Mouse (Mus musculus) WW6 (cell line): ENCODE measurements around the gene 4930519G04Rik.
"Not testable (repeated sequence)": the region's sequence is repeated elsewhere in the genome, so short reads cannot be mapped to it uniquely, and the experiment has no call there.

Source experiments
- DNase-seq: peaks from one replicate; pipeline ENCODE4 v3.0.0-alpha.2; 2013; ENCODE audit warnings: low read depth, low spot score

The 4930519G04Rik gene

DNA sequence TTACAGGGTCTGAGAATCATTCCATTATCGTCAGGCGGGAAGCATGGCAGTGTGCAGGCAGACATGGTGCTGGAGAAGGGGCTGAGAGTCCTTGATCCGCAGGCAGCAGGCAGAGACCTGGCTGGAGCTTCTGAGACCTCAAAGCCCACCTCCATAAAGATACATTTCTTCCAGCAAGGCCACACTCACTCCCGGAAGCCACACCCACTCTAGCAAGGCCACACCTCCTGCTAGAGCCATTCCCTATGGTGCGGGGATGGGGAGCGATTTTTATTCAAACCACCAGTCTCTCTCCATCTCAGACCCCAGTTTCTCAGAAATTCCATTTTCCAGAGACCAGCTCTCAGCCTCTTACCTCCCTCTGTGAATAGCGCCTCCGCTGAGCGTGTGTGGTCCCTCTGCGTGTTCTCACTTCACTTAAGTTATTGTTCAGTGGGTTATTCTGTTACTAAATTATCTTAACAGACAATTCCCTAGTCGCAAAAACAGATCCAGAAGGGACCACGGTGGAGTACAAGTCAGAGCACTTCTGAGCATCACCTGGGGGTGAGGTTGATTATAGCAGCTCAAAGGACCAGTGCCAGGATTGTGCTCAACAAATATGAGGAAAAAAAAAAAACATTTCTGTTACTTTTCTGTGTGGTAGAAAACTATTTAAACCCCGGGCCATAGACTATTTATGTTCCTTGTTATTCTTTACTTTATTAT is 55.3 kb downstream of the 4930519G04Rik start:
- no peak for DNase-seq

DNA sequence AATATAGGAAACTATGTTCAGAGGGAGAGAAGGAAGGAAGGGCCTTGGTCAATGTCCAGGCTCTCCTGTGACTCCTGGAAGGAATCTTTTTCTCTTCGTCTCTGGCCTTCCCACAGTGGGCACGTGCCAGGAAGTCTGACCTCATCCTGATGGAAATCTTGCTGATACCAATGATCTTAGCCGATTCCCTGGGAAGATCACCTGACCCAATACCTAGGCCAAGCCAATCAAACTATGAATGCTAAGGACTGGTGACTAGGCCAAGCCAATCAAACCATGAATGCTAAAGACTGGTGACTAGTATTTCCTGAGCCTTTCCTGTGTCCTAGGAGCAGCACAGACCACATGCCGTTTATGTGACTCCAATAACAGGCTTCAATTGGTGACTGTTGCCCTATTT is 60.2 kb downstream of the 4930519G04Rik start:
- DNase-seq: no peak

DNA sequence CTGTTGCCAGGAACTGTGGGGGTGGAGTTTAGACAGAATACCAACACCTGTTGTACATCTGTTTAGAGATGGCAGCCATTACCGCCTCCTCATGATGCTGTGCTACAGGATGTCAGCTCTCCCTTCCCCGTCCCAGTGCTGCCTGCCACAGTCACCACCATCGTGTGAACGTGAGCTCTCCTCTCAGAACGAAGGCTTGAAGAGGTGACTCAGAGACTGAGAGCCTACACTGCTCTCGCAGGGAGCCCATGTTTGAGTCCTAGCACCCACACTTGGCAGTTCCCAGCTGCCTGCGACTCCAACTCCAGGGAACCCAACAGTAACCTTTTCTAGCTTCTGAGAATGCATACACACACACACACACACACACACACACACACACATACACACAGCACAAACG is 61.4 kb downstream of the 4930519G04Rik start:
- DNase-seq: no peak

DNA sequence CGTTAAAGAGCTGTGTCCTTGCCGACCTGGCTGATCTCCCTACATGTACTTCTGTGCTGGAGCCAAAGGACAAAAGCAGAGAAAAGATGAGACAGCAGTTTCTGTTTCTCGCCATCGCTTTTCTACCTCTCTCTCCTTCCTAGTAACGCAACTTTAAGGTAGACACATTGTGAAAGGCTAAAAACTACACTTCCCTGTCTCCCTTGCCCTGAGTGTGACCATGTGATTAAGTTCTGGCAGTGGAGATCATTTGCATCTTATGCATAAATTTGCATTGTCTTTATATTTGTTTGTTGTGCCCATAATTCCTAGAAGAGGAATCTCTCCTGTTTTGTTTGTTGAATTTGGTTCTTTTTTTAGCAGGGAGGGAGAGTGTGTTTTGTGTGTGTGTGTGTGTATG is 62.4 kb downstream of the 4930519G04Rik start:
- no peak for DNase-seq

- no peak for DNase-seq
These were observed 63.3 kb downstream of the 4930519G04Rik start for GRCm38 (mm10) chr5:114916777-114917176.

- DNase-seq: not testable (repeated sequence)
These were observed 63.9 kb downstream of the 4930519G04Rik start for GRCm38 (mm10) chr5:114917357-114917756.

- DNase-seq: no peak
These were observed 68.3 kb downstream of the 4930519G04Rik start for GRCm38 (mm10) chr5:114921551-114922365.

GRCm38 (mm10) chr5:114922366-114922731 is 68.9 kb downstream of the 4930519G04Rik start:
- no peak for DNase-seq

DNA sequence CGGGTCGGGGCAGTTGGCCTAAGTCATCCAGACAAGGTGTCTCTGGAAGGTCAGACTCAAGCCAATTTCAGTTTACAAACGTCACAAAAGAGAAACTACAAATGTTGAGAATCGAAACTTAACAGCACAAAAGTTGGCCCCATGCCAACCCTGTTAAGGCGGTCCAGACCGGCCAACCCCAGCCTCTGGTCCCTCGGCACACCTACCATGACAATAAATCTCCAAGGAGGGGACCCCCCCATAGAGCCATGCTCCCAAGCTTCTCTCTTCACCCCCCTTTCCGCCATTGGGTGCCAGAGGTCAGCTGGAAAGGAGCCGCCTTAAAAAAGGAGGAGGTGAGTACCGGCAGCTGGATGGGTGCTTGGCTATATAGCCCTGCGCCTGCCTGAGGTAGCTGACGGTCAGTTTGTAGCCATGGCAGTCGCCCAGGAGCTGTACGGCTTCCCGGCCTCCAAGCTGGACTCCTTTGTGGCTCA is 69.6 kb downstream of the 4930519G04Rik start, which contains the start of gene Oasl1:
Gene Oasl1 (plus strand): TSS at position 243 of the 476 bp plus-strand sequence.
- no peak for DNase-seq

GRCm38 (mm10) chr5:114926153-114926684 is 72.8 kb downstream of the 4930519G04Rik start:
- DNase-seq: no peak

DNA sequence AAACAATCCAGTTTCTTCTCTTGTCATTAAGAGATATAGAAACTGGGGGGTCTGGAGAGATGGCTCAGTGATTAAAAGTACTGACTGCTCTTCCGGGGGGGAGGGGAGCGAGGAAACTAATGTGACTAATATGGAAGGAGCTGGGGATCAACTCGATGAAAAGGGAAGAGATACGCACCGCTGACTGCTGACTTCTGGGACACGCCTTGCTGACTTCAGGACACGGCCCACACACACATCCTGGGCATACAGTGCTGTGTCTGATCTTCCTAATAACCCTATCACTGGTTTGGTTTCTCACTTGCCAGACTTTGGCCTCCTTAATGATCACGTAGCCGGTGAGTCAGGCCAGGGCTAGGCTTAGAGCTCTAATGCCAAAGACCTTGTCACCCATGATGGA is 73.3 kb downstream of the 4930519G04Rik start:
- no peak for DNase-seq

GRCm38 (mm10) chr5:114931626-114932025 is 78.2 kb downstream of the 4930519G04Rik start:
- no peak for DNase-seq

- no peak for DNase-seq
These were observed 79.7 kb downstream of the 4930519G04Rik start for GRCm38 (mm10) chr5:114933206-114933605.
